In genomic region chr15:102624970-102625686, GRCm38 (mm10) we compare ENCODE assay signal across 8 mouse cellular contexts. TPM values are rescaled to one million over a fixed set of nuclear protein-coding genes. Genes with fewer than 3 reads are reported as not detected.
DNase-seq lines count a peak whose midpoint lies in the region; ATAC-seq and TF ChIP-seq lines count a peak whose summit lies in the region.

TSS of gene Gm28047 (minus strand) at chr15:102625067.
TSS of gene Atf7 (minus strand) at chr15:102625464.

- H3K9ac ChIP-seq in heart, embryonic 11.5 days (ENCODE audit: low read depth, low read length), result peak within 1 kb of the TSS; percentile 82
- peak within 1 kb of the TSS; percentile 87 for H3K9ac ChIP-seq in kidney, embryonic 16.5 days (replicated peaks; ENCODE audit: low read length)
- peak within 1 kb of the TSS; percentile 91 for H3K9ac ChIP-seq in liver, adult 2 months (ENCODE audit: low read depth, low read length)

- peaks cover 49% of the 10 kb centered on the region for H3K79me2 ChIP-seq in C2C12 (ENCODE audit: control insufficient read depth, insufficient read depth)
- H3K79me2 ChIP-seq in liver, adult 2 months (ENCODE audit: control insufficient read depth, insufficient read depth, low read length), result peaks cover 18% of the 10 kb centered on the region; the same call in 1 of the 2 replicates
- H3K79me2 ChIP-seq in myocyte (ENCODE audit: control insufficient read depth, insufficient read depth), result peaks cover 47% of the 10 kb centered on the region

- H3K27ac ChIP-seq in heart, embryonic 11.5 days (ENCODE audit: low read depth, low read length), result peak within 1 kb of the TSS; percentile 99
- H3K27ac ChIP-seq in kidney, embryonic 16.5 days (ENCODE audit: low read length), result peak within 1 kb of the TSS; percentile 100
- peak within 1 kb of the TSS; percentile 93 for H3K27ac ChIP-seq in liver, adult 2 months (replicated peaks; ENCODE audit: insufficient read depth, low read depth, low read length)

- H3ac ChIP-seq in C2C12 (ENCODE audit: control insufficient read depth, insufficient read length, low read depth) (peak within 1 kb of the TSS; percentile 89), myocyte (ENCODE audit: control insufficient read depth, insufficient read length) (peak within 1 kb of the TSS; percentile 56)

- peaks cover 14% of the 10 kb centered on the region for H3K36me3 ChIP-seq in C2C12 (ENCODE audit: control insufficient read depth, insufficient read depth)
- peaks cover 3% of the 10 kb centered on the region for H3K36me3 ChIP-seq in erythroblast, embryonic 14.5 days (ENCODE audit: control insufficient read depth)
- no peaks in the 10 kb centered on the region for H3K36me3 ChIP-seq in heart, embryonic 11.5 days (ENCODE audit: control insufficient read depth, insufficient read depth, low read length)
- no peaks in the 10 kb centered on the region for H3K36me3 ChIP-seq in kidney, embryonic 16.5 days (ENCODE audit: insufficient read depth, low read length)
- H3K36me3 ChIP-seq in liver, adult 2 months (ENCODE audit: control insufficient read depth, insufficient read depth, low read length), result 0 out of 2 replicates have a peak, but pooled peaks cover 2% of the 10 kb centered on the region
- H3K36me3 ChIP-seq in myocyte (ENCODE audit: control insufficient read depth, insufficient read depth), result no peaks in the 10 kb centered on the region
- no peaks in the 10 kb centered on the region for H3K36me3 ChIP-seq in splenic B cell, adult 2 months (ENCODE audit: control insufficient read depth, insufficient read depth, low read length, poor library complexity, severe bottlenecking)

- no peaks in the 10 kb centered on the region for H3K27me3 ChIP-seq in C2C12 (ENCODE audit: control insufficient read depth, insufficient read depth, insufficient read length)
- no peaks in the 10 kb centered on the region for H3K27me3 ChIP-seq in erythroblast, embryonic 14.5 days (ENCODE audit: control insufficient read depth)
- no peaks in the 10 kb centered on the region for H3K27me3 ChIP-seq in heart, embryonic 11.5 days (ENCODE audit: control insufficient read depth, insufficient read depth, low read length)
- no peaks in the 10 kb centered on the region for H3K27me3 ChIP-seq in kidney, embryonic 16.5 days (ENCODE audit: insufficient read depth, low read length)
- no peaks in the 10 kb centered on the region for H3K27me3 ChIP-seq in liver, adult 2 months (ENCODE audit: control insufficient read depth, insufficient read depth, low read length)
- H3K27me3 ChIP-seq in myocyte (ENCODE audit: control insufficient read depth, insufficient read depth, insufficient read length), result no peaks in the 10 kb centered on the region
- H3K27me3 ChIP-seq in splenic B cell, adult 2 months (ENCODE audit: control insufficient read depth, insufficient read depth, low read length, poor library complexity, severe bottlenecking), result no peaks in the 10 kb centered on the region

- ATAC-seq in heart, embryonic 11.5 days (replicated peaks; ENCODE audit: insufficient number of reproducible peaks, low FRiP score, low TSS enrichment), result peak; percentile 100
- ATAC-seq in kidney, embryonic 16.5 days (ENCODE audit: low FRiP score, low TSS enrichment), result peak; percentile 99

- TF ChIP-seq POLR2A in brain, embryonic 14.5 days (IDR thresholded peaks at IDR 0.05; ENCODE audit: borderline replicate concordance, extremely low read depth, insufficient read depth, insufficient read length, poor library complexity, severe bottlenecking), result peak; percentile 38; the same call in 1 of the 2 replicates
- TF ChIP-seq POLR2A in liver, adult 2 months (IDR thresholded peaks at IDR 0.05; ENCODE audit: extremely low read depth, insufficient read depth, low read length), result peak; percentile 46; the same call in 1 of the 2 replicates
- TF ChIP-seq POLR2A in myocyte (IDR thresholded peaks at IDR 0.05; ENCODE audit: insufficient read length, low read depth), result peak; percentile 95

- H3K4me1 ChIP-seq in erythroblast, embryonic 14.5 days (ENCODE audit: control insufficient read depth), result peaks cover 34% of the 10 kb centered on the region
- peaks cover 10% of the 10 kb centered on the region; the same call in 1 of the 2 replicates for H3K4me1 ChIP-seq in heart, embryonic 11.5 days (ENCODE audit: control insufficient read depth, insufficient read depth, low read length)
- H3K4me1 ChIP-seq in kidney, embryonic 16.5 days (ENCODE audit: insufficient read depth, low read length), result peaks cover 22% of the 10 kb centered on the region
- H3K4me1 ChIP-seq in liver, adult 2 months (ENCODE audit: control insufficient read depth, insufficient read depth, low read length), result peaks cover 13% of the 10 kb centered on the region

- TF ChIP-seq CTCF in C2C12 (IDR thresholded peaks at IDR 0.05; ENCODE audit: control insufficient read depth, insufficient read depth, insufficient read length), result no peak
- no peak for TF ChIP-seq CTCF in brain, embryonic 14.5 days (IDR thresholded peaks at IDR 0.05; ENCODE audit: borderline replicate concordance, extremely low read depth, insufficient read depth, insufficient read length)
- TF ChIP-seq CTCF in liver, adult 2 months (IDR thresholded peaks at IDR 0.05; ENCODE audit: low read depth, low read length), result no peak

- DNase-seq in brain, embryonic 14.5 days (ENCODE audit: low read depth), result peak; percentile 99
- DNase-seq in liver, adult 2 months (ENCODE audit: extremely low read depth, low read depth, low spot score), result peak; percentile 95
- DNase-seq in splenic B cell, adult 2 months (ENCODE audit: low read depth, low spot score), result peak; percentile 99

- under 1% methylated on average over 51 of the region's 51 CpGs for WGBS in heart, embryonic 11.5 days (ENCODE audit: insufficient replicate concordance)
- 0% methylated on average over 51 of the region's 51 CpGs for WGBS in kidney, embryonic 16.5 days
- WGBS in liver, adult 2 months, result under 1% methylated on average over 51 of the region's 51 CpGs

- peak within 1 kb of the TSS; percentile 73 for H3K4me3 ChIP-seq in C2C12 (ENCODE audit: insufficient read depth, poor library complexity, severe bottlenecking)
- peak within 1 kb of the TSS; percentile 83 for H3K4me3 ChIP-seq in erythroblast, embryonic 14.5 days (replicated peaks)
- H3K4me3 ChIP-seq in heart, embryonic 11.5 days (ENCODE audit: low read depth, low read length), result peak within 1 kb of the TSS; percentile 72
- H3K4me3 ChIP-seq in kidney, embryonic 16.5 days (ENCODE audit: low read length), result peak within 1 kb of the TSS; percentile 68
- H3K4me3 ChIP-seq in liver, adult 2 months (ENCODE audit: insufficient read depth, low read depth, low read length), result peak within 1 kb of the TSS; percentile 85
- H3K4me3 ChIP-seq in myocyte, result peak within 1 kb of the TSS; percentile 72

- H3K4me2 ChIP-seq in heart, embryonic 11.5 days, result peak within 1 kb of the TSS; percentile 90
- H3K4me2 ChIP-seq in kidney, embryonic 16.5 days (replicated peaks; ENCODE audit: low read depth, low read length), result peak within 1 kb of the TSS; percentile 88
- peak within 1 kb of the TSS; percentile 90 for H3K4me2 ChIP-seq in myocyte (ENCODE audit: low read depth)

- peaks cover 45% of the 10 kb centered on the region for H3K79me3 ChIP-seq in C2C12 (ENCODE audit: low read depth)

- no peaks in the 10 kb centered on the region for H3K9me3 ChIP-seq in erythroblast, embryonic 14.5 days (ENCODE audit: control insufficient read depth, low read length)
- no peaks in the 10 kb centered on the region for H3K9me3 ChIP-seq in heart, embryonic 11.5 days (replicated peaks; ENCODE audit: control insufficient read depth, low read length)
- H3K9me3 ChIP-seq in kidney, embryonic 16.5 days (ENCODE audit: low read length), result no peaks in the 10 kb centered on the region

TF ChIP-seq in C2C12, 6 proteins besides CTCF, POLR2A, EP300 and RAD21:
- TF ChIP-seq MAX (IDR thresholded peaks at IDR 0.05), result peak; percentile 99
- no peak for TF ChIP-seq MYOG (IDR thresholded peaks at IDR 0.05; ENCODE audit: control insufficient read depth, extremely low read depth, insufficient read length)
- TF ChIP-seq FOSL1 (IDR thresholded peaks at IDR 0.05; ENCODE audit: insufficient read depth, low read length, poor library complexity, severe bottlenecking), result no peak

TF ChIP-seq in myocyte, 11 proteins besides CTCF, POLR2A, EP300 and RAD21 (continues in another document):
- TF ChIP-seq MAX (IDR thresholded peaks at IDR 0.05; ENCODE audit: low read depth), result peak; percentile 18
- TF ChIP-seq SRF (IDR thresholded peaks at IDR 0.05; ENCODE audit: control insufficient read depth, insufficient read length, low read depth), result peak; percentile 63
- peak; percentile 85 for TF ChIP-seq POLR2AphosphoS2 (IDR thresholded peaks at IDR 0.05; ENCODE audit: insufficient read length, low read depth)
- no peak for TF ChIP-seq CEBPB (IDR thresholded peaks at IDR 0.05; ENCODE audit: insufficient read depth, poor library complexity, severe bottlenecking)
- peak in 2 of 3 experiments; percentile 31 to 41 for TF ChIP-seq MYOG (IDR thresholded peaks at IDR 0.05; ENCODE audit: control insufficient read depth in 1 of 3, insufficient read depth in 1 of 3, insufficient read length in 2 of 3, low read depth in 2 of 3)
- TF ChIP-seq TCF3 (IDR thresholded peaks at IDR 0.05; ENCODE audit: insufficient read length, low read depth), result no peak
- no peak for TF ChIP-seq REST (IDR thresholded peaks at IDR 0.05; ENCODE audit: insufficient read depth, insufficient read length)
- no peak for TF ChIP-seq TCF12 (IDR thresholded peaks at IDR 0.05; ENCODE audit: insufficient read depth, poor library complexity, severe bottlenecking)
- no peak for TF ChIP-seq E2F4 (IDR thresholded peaks at IDR 0.05; ENCODE audit: insufficient read depth)
- no peak for TF ChIP-seq USF1 (IDR thresholded peaks at IDR 0.05; ENCODE audit: low read depth)

RNA-seq across cellular contexts. Expression of gene Gm28047, which starts in this region (rescaled TPM):
- polyA plus RNA-seq in C2C12 (2012; fragmentation: generic; extraction: Trizol) (not detected), myocyte (2012; fragmentation: generic; extraction: Trizol) (not detected)
- not detected in 2 replicates for polyA plus RNA-seq in brain, embryonic 14.5 days (2012; rRNA removed)
- polyA plus RNA-seq in erythroblast, embryonic 14.5 days (2012), result 0.09 TPM in 1 of 2 replicates, not detected in the other
- polyA plus RNA-seq in heart, embryonic 11.5 days (2014; fragmentation: Nextera tagmentation; extraction: Ambion mirVana), result not detected in 2 replicates
- polyA plus RNA-seq in kidney, embryonic 16.5 days (2015; fragmentation: Nextera tagmentation; extraction: Ambion mirVana), result 0.36 TPM in 1 of 2 replicates, not detected in the other
- total RNA-seq in liver, adult 2 months (2014; rRNA removed), result not detected in 2 replicates
- not detected in 2 replicates for polyA plus RNA-seq in liver, adult 2 months (2012; rRNA removed)

RNA-seq across cellular contexts. Expression of gene Atf7, which starts in this region (rescaled TPM):
- polyA plus RNA-seq in C2C12 (2012; fragmentation: generic; extraction: Trizol), result 31.0 TPM
- 42.5 and 48.8 TPM in 2 replicates for polyA plus RNA-seq in brain, embryonic 14.5 days (2012; rRNA removed)
- polyA plus RNA-seq in erythroblast, embryonic 14.5 days (2012), result 0.72 and 1.1 TPM in 2 replicates
- 18.8 and 22.1 TPM in 2 replicates for polyA plus RNA-seq in heart, embryonic 11.5 days (2014; fragmentation: Nextera tagmentation; extraction: Ambion mirVana)
- polyA plus RNA-seq in kidney, embryonic 16.5 days (2015; fragmentation: Nextera tagmentation; extraction: Ambion mirVana), result 30.9 and 39.2 TPM in 2 replicates
- 10.1 and 12.6 TPM in 2 replicates for total RNA-seq in liver, adult 2 months (2014; rRNA removed)
- 27.8 and 41.1 TPM in 2 replicates for polyA plus RNA-seq in liver, adult 2 months (2012; rRNA removed)
- polyA plus RNA-seq in myocyte (2012; fragmentation: generic; extraction: Trizol), result 33.7 TPM

Comparison
In these comparisons a context has a peak if more than half of its experiments do, and no peak if none do; other contexts are left out.
1. Peak in every context shown above with its lines: DNase-seq, ATAC-seq, H3K4me3 ChIP-seq and H3K27ac ChIP-seq.
2. POLR2A ChIP-seq: peak in every context shown above with its lines; median percentile 95 in myocyte; 46 in liver, adult 2 months; 38 in brain, embryonic 14.5 days.